Mouse (Mus musculus) frontal cortex, adult (tissue): ENCODE measurements around the gene Rsbn1.

ENCODE experiments used
- ATAC-seq: cut with Nextera tagmentation; 2 replicates; pipeline ENCODE4 v1.9.2; 2017; ENCODE audit warnings: mild to moderate bottlenecking, moderate library complexity, mixed read lengths; ENCODE audit not compliant: low TSS enrichment

Gene Rsbn1

GRCm38 (mm10) chr3:103914010-103914669, at the start of gene Rsbn1:
Gene Rsbn1, plus strand, starts transcription at chr3:103914120.
- peak; percentile 96 for ATAC-seq

GRCm38 (mm10) chr3:103864200-103864599, 49.7 kb upstream of the Rsbn1 start:
- no peak for ATAC-seq

- no peak for ATAC-seq
Observed at GRCm38 (mm10) chr3:103867424-103867971, 46.4 kb upstream of the Rsbn1 start.

GRCm38 (mm10) chr3:103868008-103868407, 45.9 kb upstream of the Rsbn1 start:
- no peak for ATAC-seq

GRCm38 (mm10) chr3:103872663-103873098, 41.2 kb upstream of the Rsbn1 start:
- no peak for ATAC-seq

GRCm38 (mm10) chr3:103874329-103874728, 39.6 kb upstream of the Rsbn1 start:
- ATAC-seq, result no peak

GRCm38 (mm10) chr3:103885946-103886345, 28.0 kb upstream of the Rsbn1 start:
- peak; percentile 44; the same call in 1 of the 2 replicates for ATAC-seq

GRCm38 (mm10) chr3:103887581-103887980, 26.3 kb upstream of the Rsbn1 start:
- no peak; the same call in 1 of the 2 replicates for ATAC-seq

GRCm38 (mm10) chr3:103893374-103893773, 20.5 kb upstream of the Rsbn1 start:
- no peak for ATAC-seq

GRCm38 (mm10) chr3:103904705-103905104, 9.2 kb upstream of the Rsbn1 start:
- no peak for ATAC-seq

GRCm38 (mm10) chr3:103907335-103908030, 6.4 kb upstream of the Rsbn1 start:
- ATAC-seq, result no peak

GRCm38 (mm10) chr3:103908781-103909180, 5.1 kb upstream of the Rsbn1 start:
- ATAC-seq, result no peak

GRCm38 (mm10) chr3:103913451-103913961, 414 bp upstream of the Rsbn1 start:
- ATAC-seq, result peak; percentile 6; the same call in 1 of the 2 replicates

- ATAC-seq, result peak; percentile 29
Observed at GRCm38 (mm10) chr3:103914732-103915508, 1.0 kb downstream of the Rsbn1 start.

GRCm38 (mm10) chr3:103915509-103915896, 1.6 kb downstream of the Rsbn1 start:
- no peak for ATAC-seq

- no peak for ATAC-seq
Observed at GRCm38 (mm10) chr3:103916205-103916838, 2.4 kb downstream of the Rsbn1 start.

GRCm38 (mm10) chr3:103916839-103917237, 2.9 kb downstream of the Rsbn1 start:
- ATAC-seq, result no peak

- ATAC-seq, result no peak
Observed at GRCm38 (mm10) chr3:103920094-103920493, 6.2 kb downstream of the Rsbn1 start.

GRCm38 (mm10) chr3:103925302-103925701, 11.4 kb downstream of the Rsbn1 start:
- ATAC-seq, result no peak

- peak; percentile 62; the same call in 1 of the 2 replicates for ATAC-seq
Observed at GRCm38 (mm10) chr3:103927511-103927910, 13.6 kb downstream of the Rsbn1 start.

- ATAC-seq, result peak; percentile 79
Observed at GRCm38 (mm10) chr3:103944794-103945562, 31.1 kb downstream of the Rsbn1 start.
